Mouse (Mus musculus): Measurements from ENCODE around the gene Mapk9. TPM values are rescaled to one million over a fixed set of nuclear protein-coding genes. Genes with fewer than 3 reads are reported as not detected.
A peak's percentile ranks its signal among the peaks of the same experiment; 100 is the strongest.

Gene Mapk9
- total and polyA plus RNA-seq, 3 experiments, result 43.1 to 52.8 TPM; not detected in 1

GRCm38 (mm10) chr11:49871914-49872313 is 25.4 kb downstream of the Mapk9 start (continued):
- no peak for TF ChIP-seq POLR2AphosphoS2 (IDR thresholded peaks at IDR 0.05; ENCODE audit: low read length)
- TF ChIP-seq CTCF (IDR thresholded peaks at IDR 0.05 in 2 of 3, conservative IDR thresholded peaks at IDR 0.05 in 1 of 3; ENCODE audit: control insufficient read depth in 1 of 3, insufficient read depth in 1 of 3, low read depth in 2 of 3, low read length in 3 of 3, poor library complexity in 1 of 3, severe bottlenecking in 1 of 3), result peak; percentile 78 to 90 (median 82)
- TF ChIP-seq TBP (IDR thresholded peaks at IDR 0.05; ENCODE audit: low read depth, low read length), result no peak
- TF ChIP-seq RCOR1 (IDR thresholded peaks at IDR 0.05; ENCODE audit: low read depth, low read length), result no peak
- 0 out of 2 replicates have a peak, but pooled peaks have one; percentile 41 for TF ChIP-seq SIN3A (IDR thresholded peaks at IDR 0.05; ENCODE audit: low read length)
- no peak for TF ChIP-seq POLR2A (IDR thresholded peaks at IDR 0.05; ENCODE audit: control insufficient read depth in 1 of 2, insufficient read depth in 1 of 2, low read depth in 1 of 2, low read length in 2 of 2, poor library complexity in 1 of 2)
- TF ChIP-seq UBTF (IDR thresholded peaks at IDR 0.05; ENCODE audit: borderline replicate concordance, insufficient read depth, low read depth, low read length), result no peak
- TF ChIP-seq ZNF384 (IDR thresholded peaks at IDR 0.05; ENCODE audit: low read depth, low read length), result no peak
- TF ChIP-seq CHD1 (IDR thresholded peaks at IDR 0.05; ENCODE audit: low read depth, low read length), result no peak
- TF ChIP-seq GABPA (IDR thresholded peaks at IDR 0.05; ENCODE audit: low read depth, low read length), result no peak
- no peak for TF ChIP-seq KAT2A (conservative IDR thresholded peaks at IDR 0.05; ENCODE audit: low read depth, low read length)
- no peak for TF ChIP-seq GATA1 (IDR thresholded peaks at IDR 0.05; ENCODE audit: low read depth, low read length)

- peak; percentile 69 for DNase-seq (ENCODE audit: low read depth, low spot score)
- Histone ChIP-seq H3K27ac (ENCODE audit: control insufficient read depth, low read depth, low read length) (no peak overlapping the region), H3K27me3 (ENCODE audit: control insufficient read depth in 1 of 2, insufficient read depth in 2 of 2, low read length in 2 of 2) (no peaks in the 10 kb centered on the region), H3K4me1 (ENCODE audit: control insufficient read depth in 1 of 2, insufficient read depth in 2 of 2, low read length in 2 of 2) (peaks cover 5 to 17% of the 10 kb centered on the region in 2 experiments; a peak in 3 of 4 replicates), H3K36me3 (ENCODE audit: control insufficient read depth in 1 of 2, insufficient read depth in 2 of 2, low read length in 2 of 2) (peaks cover 14 to 35% of the 10 kb centered on the region in 2 experiments), H3K9ac (ENCODE audit: control insufficient read depth, low read depth, low read length, poor library complexity, severe bottlenecking) (no peak overlapping the region), H3K79me2 (ENCODE audit: control insufficient read depth, insufficient read depth, low read length, poor library complexity) (no peaks in the 10 kb centered on the region), H3K4me3 (ENCODE audit: control insufficient read depth in 1 of 2, insufficient read depth in 1 of 2, low read depth in 2 of 2, low read length in 2 of 2) (no peak overlapping the region), H3K9me3 (replicated peaks; ENCODE audit: insufficient read depth, low read length) (no peaks in the 10 kb centered on the region)
- TF ChIP-seq MYB (IDR thresholded peaks at IDR 0.05; ENCODE audit: low read depth, low read length) (peak; percentile 69), USF2 (IDR thresholded peaks at IDR 0.05; ENCODE audit: borderline replicate concordance in 1 of 2, insufficient read depth in 1 of 2, low read depth in 1 of 2, low read length in 2 of 2) (no peak), HCFC1 (IDR thresholded peaks at IDR 0.05; ENCODE audit: low read depth, low read length) (no peak), POLR2A (IDR thresholded peaks at IDR 0.05; ENCODE audit: control insufficient read depth in 1 of 2, insufficient read depth in 1 of 2, low read depth in 1 of 2, low read length in 2 of 2, poor library complexity in 1 of 2) (no peak), ZMIZ1 (IDR thresholded peaks at IDR 0.05; ENCODE audit: low read depth, low read length) (no peak), ZKSCAN1 (IDR thresholded peaks at IDR 0.05; ENCODE audit: low read depth, low read length) (no peak), TAL1 (IDR thresholded peaks at IDR 0.05; ENCODE audit: low read length) (peak; percentile 94), KAT2A (conservative IDR thresholded peaks at IDR 0.05; ENCODE audit: low read depth, low read length) (no peak), POLR2AphosphoS5 (IDR thresholded peaks at IDR 0.05; ENCODE audit: borderline replicate concordance, low read depth, low read length) (no peak), GATA1 (IDR thresholded peaks at IDR 0.05; ENCODE audit: low read depth, low read length) (peak; percentile 77), EP300 (IDR thresholded peaks at IDR 0.05; ENCODE audit: low read depth in 1 of 2, low read length in 2 of 2) (peak; percentile 68 to 85; a peak in 3 of 4 replicates), ETS1 (IDR thresholded peaks at IDR 0.05; ENCODE audit: low read depth, low read length) (no peak), TCF12 (IDR thresholded peaks at IDR 0.05; ENCODE audit: low read depth, low read length) (peak; percentile 62; the same call in 1 of the 2 replicates)
These were observed 26.2 kb downstream of the Mapk9 start for GRCm38 (mm10) chr11:49872779-49873178.

All from MEL (cell line).